Mouse (Mus musculus) erythroid progenitor cell, adult 5-6 weeks (primary cell): ENCODE measurements around the gene Mthfs. TPM values are rescaled to one million over a fixed set of nuclear protein-coding genes. Genes with fewer than 3 reads are reported as not detected.
"Not testable (repeated sequence)": the region's sequence is repeated elsewhere in the genome, so short reads cannot be mapped to it uniquely, and the experiment has no call there.

Source experiments
- ATAC-seq: replicated peaks from 2 replicates; pipeline ENCODE4 v1.8.0; 2016; ENCODE audit warnings: moderate number of reproducible peaks, mild to moderate bottlenecking, moderate TSS enrichment, inconsistent platforms; ENCODE audit not compliant: poor library complexity, low FRiP score, severe bottlenecking
- total RNA-seq, 2 experiments: library from RNA; stranded (forward) in 1 of 2; stranded (reverse) in 1 of 2; fragments of 150-400 nt in 1 of 2; fragments of 186-747, 209-891 nt in 1 of 2; gene quantifications; 2 replicates each; pipeline versions ENCODE4 v1.2.3 to v1.2.4; 2015 to 2017; ENCODE audit warnings: low replicate concordance in 2 of 2

Gene Mthfs
- total RNA-seq (2015; ENCODE audit: low replicate concordance), result 8.6 TPM in 1 of 2 replicates, not detected in the other
- total RNA-seq (2017; ENCODE audit: low replicate concordance), result 0.64 and 17.8 TPM in 2 replicates

- 0 out of 2 replicates have a peak, but pooled peaks have one; percentile 15 for ATAC-seq
Observed at GRCm38 (mm10) chr9:89210353-89211064, at the start of gene Mthfs. TSS of gene Mthfs (plus strand) at chr9:89210676.

- ATAC-seq, result not testable (repeated sequence)
Observed at GRCm38 (mm10) chr9:89172539-89172938, 37.9 kb upstream of the Mthfs start.

- not testable (repeated sequence) for ATAC-seq
Observed at GRCm38 (mm10) chr9:89178833-89179232, 31.6 kb upstream of the Mthfs start.

- ATAC-seq, result not testable (repeated sequence)
Observed at GRCm38 (mm10) chr9:89179469-89179868, 31.0 kb upstream of the Mthfs start.

GRCm38 (mm10) chr9:89187006-89187405 is 23.5 kb upstream of the Mthfs start:
- not testable (repeated sequence) for ATAC-seq

GRCm38 (mm10) chr9:89195483-89195882 is 15.0 kb upstream of the Mthfs start:
- ATAC-seq, result not testable (repeated sequence)

GRCm38 (mm10) chr9:89197509-89197908 is 13.0 kb upstream of the Mthfs start:
- not testable (repeated sequence) for ATAC-seq

GRCm38 (mm10) chr9:89198349-89198748 is 12.1 kb upstream of the Mthfs start:
- not testable (repeated sequence) for ATAC-seq

GRCm38 (mm10) chr9:89198969-89199416 is 11.5 kb upstream of the Mthfs start, which contains the start of the genes Bcl2a1b and Gm29094:
TSS of gene Bcl2a1b (plus strand) at chr9:89199209.
TSS of gene Gm29094 (plus strand) at chr9:89199379.
- ATAC-seq, result not testable (repeated sequence)

GRCm38 (mm10) chr9:89202256-89202655 is 8.2 kb upstream of the Mthfs start:
- ATAC-seq, result not testable (repeated sequence)

GRCm38 (mm10) chr9:89208939-89209338 is 1.5 kb upstream of the Mthfs start:
- not testable (repeated sequence) for ATAC-seq

- ATAC-seq, result peak; percentile 96
Observed at GRCm38 (mm10) chr9:89211065-89211858, 786 bp downstream of the Mthfs start.

GRCm38 (mm10) chr9:89212428-89212827 is 2.0 kb downstream of the Mthfs start:
- ATAC-seq, result not testable (repeated sequence)

- ATAC-seq, result not testable (repeated sequence)
Observed at GRCm38 (mm10) chr9:89218174-89218573, 7.7 kb downstream of the Mthfs start.

GRCm38 (mm10) chr9:89219668-89220067 is 9.2 kb downstream of the Mthfs start:
- not testable (repeated sequence) for ATAC-seq

GRCm38 (mm10) chr9:89220704-89221287 is 10.3 kb downstream of the Mthfs start:
- ATAC-seq, result not testable (repeated sequence)

GRCm38 (mm10) chr9:89226071-89226470 is 15.6 kb downstream of the Mthfs start:
- no peak for ATAC-seq

- no peak for ATAC-seq
Observed at GRCm38 (mm10) chr9:89228122-89228521, 17.6 kb downstream of the Mthfs start.

- not testable (repeated sequence) for ATAC-seq
Observed at GRCm38 (mm10) chr9:89230897-89231497, 20.5 kb downstream of the Mthfs start.

GRCm38 (mm10) chr9:89237131-89237530 is 26.7 kb downstream of the Mthfs start:
- ATAC-seq, result not testable (repeated sequence)
